Mouse (Mus musculus) bone marrow macrophage, adult 2 months (primary cell): ENCODE data around the gene Tctn1.

ENCODE experiments used
- CTCF ChIP-seq: IDR thresholded peaks from 2 replicates; pipeline ENCODE4 v1.5.1; 2012; ENCODE audit warnings: low read depth, mild to moderate bottlenecking, low read length, moderate library complexity
- POLR2A ChIP-seq: IDR thresholded peaks from 2 replicates; pipeline ENCODE4 v1.6.1; 2012; ENCODE audit warnings: mild to moderate bottlenecking, low read depth, low read length, borderline replicate concordance

DNA sequence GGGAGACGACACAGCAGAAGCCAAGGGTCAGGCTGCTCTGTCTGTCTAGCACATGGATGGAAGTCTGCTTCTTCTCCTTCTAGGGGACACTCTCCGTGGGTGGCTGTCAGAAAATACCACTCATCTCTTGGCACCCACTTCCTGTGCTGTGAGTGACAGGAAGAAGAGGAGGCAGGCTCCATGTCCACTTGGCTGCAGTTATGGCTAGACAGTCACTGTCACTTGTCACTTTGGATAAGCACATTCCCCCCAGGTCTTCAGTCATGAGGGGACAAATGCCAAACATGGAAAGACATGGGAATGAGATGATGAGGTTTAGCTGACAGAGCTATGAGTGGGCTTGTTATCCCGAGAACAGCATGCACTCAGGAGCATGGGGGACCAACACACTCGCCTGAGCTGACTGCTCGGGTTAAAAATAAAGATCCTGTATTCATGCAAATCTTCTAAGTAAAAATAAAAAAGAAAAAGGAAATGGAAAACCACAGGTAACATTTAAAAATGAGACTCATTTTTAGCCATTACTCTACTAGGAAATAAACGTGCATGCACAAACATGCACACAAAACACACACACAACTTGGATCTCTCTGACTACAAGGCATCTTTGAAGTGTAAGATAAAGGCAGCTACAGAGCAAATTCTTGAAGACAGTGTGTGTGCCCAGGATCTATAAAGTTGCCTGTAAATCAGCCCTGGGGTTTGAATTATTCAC is 6.1 kb downstream of the Tctn1 start:
- TF ChIP-seq CTCF (no peak), POLR2A (no peak)
